Mouse (Mus musculus) heart, adult 2 months (tissue): Measurements from ENCODE around the gene Prm1. TPM values are rescaled to one million over a fixed set of nuclear protein-coding genes. Genes with fewer than 3 reads are reported as not detected.

ENCODE experiments used
- DNase-seq, 2 experiments: peaks; one replicate each; pipeline ENCODE4 v3.0.0; 2021
- H3K27ac ChIP-seq: fragments of 200-600 bp; 2 replicates; pipeline ENCODE4 v1.8.1; 2022
- H3K27me3 ChIP-seq: fragments of 200-500 bp; 2 replicates; pipeline ENCODE4 v1.6.1; 2012; ENCODE audit warnings: mild to moderate bottlenecking, low read length, inconsistent platforms, mixed read lengths; ENCODE audit not compliant: control insufficient read depth, insufficient read depth
- H3K36me3 ChIP-seq: fragments of 200-500 bp; 2 replicates; pipeline ENCODE4 v1.6.1; 2012; ENCODE audit warnings: low read length, inconsistent platforms; ENCODE audit not compliant: control insufficient read depth, insufficient read depth
- H3K4me1 ChIP-seq: fragments of 200-500 bp; 2 replicates; pipeline ENCODE4 v1.6.1; 2011; ENCODE audit warnings: low read length; ENCODE audit not compliant: control insufficient read depth, insufficient read depth
- H3K4me3 ChIP-seq: fragments of 200-600 bp; 2 replicates; pipeline ENCODE4 v1.8.1; 2022
- H3K79me2 ChIP-seq: fragments of 200-500 bp; replicated peaks from 2 replicates; pipeline ENCODE4 v1.6.1; 2012; ENCODE audit warnings: mild to moderate bottlenecking, inconsistent platforms, low read length, moderate library complexity, mixed read lengths; ENCODE audit not compliant: control insufficient read depth, insufficient read depth
- H3K9ac ChIP-seq: fragments of 200-500 bp; 2 replicates; pipeline ENCODE4 v1.6.1; 2012; ENCODE audit warnings: low read depth, mild to moderate bottlenecking, control low read depth, inconsistent platforms, low read length, mixed read lengths
- CTCF ChIP-seq: fragments of 200-600 bp; IDR thresholded peaks from 2 replicates; pipeline ENCODE4 v1.8.1; 2022; ENCODE audit warnings: antibody characterized with exemption, mild to moderate bottlenecking, moderate library complexity
- EP300 ChIP-seq: fragments of 200-500 bp; IDR thresholded peaks from 2 replicates; pipeline ENCODE4 v1.6.1; 2011; ENCODE audit warnings: low read depth, low read length, control low read depth; ENCODE audit not compliant: insufficient read depth
- POLR2A ChIP-seq: fragments of 200-500 bp; IDR thresholded peaks from 2 replicates; pipeline ENCODE4 v1.6.1; 2011; ENCODE audit warnings: mild to moderate bottlenecking, low read depth, low read length, control low read depth; ENCODE audit not compliant: insufficient read depth
- WGBS: fragments of 180-500 bp; shearing (Covaris S2); methylation state at CpG from one replicate; pipeline ENCODE4 v1.1.7; 2018; 5-methylcytosine and 5-hydroxymethylcytosine counted together
- intact Hi-C: fragments of 180-260 bp; cut with DNase I; formaldehyde crosslinking; loops from one replicate; pipeline ENCODE4 v1.15.1; 2025
- polyA plus RNA-seq: library from polyadenylated mRNA; depleted of rRNA; stranded (reverse); fragments of >200 nt; gene quantifications from 2 replicates; pipeline ENCODE4 v1.2.3, GENCODE M21; 2012
- total RNA-seq, 2 experiments: library from RNA; stranded (reverse); gene quantifications; 2 replicates each; pipeline ENCODE4 v1.2.3; 2021

Prm1 gene
- total and polyA plus RNA-seq, 3 experiments, result 4.7 TPM; not detected in 2

- H3K4me1 ChIP-seq, result peaks cover 13% of the 10 kb centered on the region
- H3K4me3 ChIP-seq, result peak within 1 kb of the TSS; percentile 80
- H3K27ac ChIP-seq, result peak within 1 kb of the TSS; percentile 94
- H3K36me3 ChIP-seq, result no peaks in the 10 kb centered on the region
- TF ChIP-seq CTCF (peak; percentile 16), POLR2A (peak; percentile 81), EP300 (peak; percentile 27; the same call in 1 of the 2 replicates)
- DNase-seq, result peak; percentile 90 to 91
- H3K9ac ChIP-seq, result peak within 1 kb of the TSS; percentile 85
- intact Hi-C loops, result loop anchor here (1.0 to 2.0 kb wide), 6 partner anchors 43 to 221 kb away; no protein-coding TSS in a partner anchor
- no peaks in the 10 kb centered on the region for H3K79me2 ChIP-seq
- no peaks in the 10 kb centered on the region for H3K27me3 ChIP-seq
- under 1% methylated on average over 59 of the region's 59 CpGs for WGBS
Measured at GRCm38 (mm10) chr16:10785371-10786231, 20.0 kb downstream of the Prm1 start, which contains the start of gene Socs1. TSS of gene Socs1 (minus strand) at chr16:10785536.

GRCm38 (mm10) chr16:10784793-10785370 lies 20.8 kb downstream of the Prm1 start:
- H3K27ac ChIP-seq, result peak overlapping the region; percentile 94
- H3K79me2 ChIP-seq, result no peaks in the 10 kb centered on the region
- H3K4me1 ChIP-seq, result peaks cover 13% of the 10 kb centered on the region
- intact Hi-C loops, result loop anchor here (1.0 to 2.0 kb wide), 4 partner anchors 43 to 220 kb away; no protein-coding TSS in a partner anchor
- TF ChIP-seq CTCF, result peak; percentile 90
- TF ChIP-seq EP300, result no peak
- H3K36me3 ChIP-seq, result no peaks in the 10 kb centered on the region
- peak; percentile 93 to 95 for DNase-seq
- peak overlapping the region; percentile 80 for H3K4me3 ChIP-seq
- H3K27me3 ChIP-seq, result no peaks in the 10 kb centered on the region
- WGBS, result under 1% methylated on average over 45 of the region's 55 CpGs
- H3K9ac ChIP-seq, result peak overlapping the region; percentile 85

GRCm38 (mm10) chr16:10783883-10784792 lies 21.5 kb downstream of the Prm1 start:
- Histone ChIP-seq H3K4me3 (peak overlapping the region; percentile 80), H3K79me2 (no peaks in the 10 kb centered on the region), H3K27me3 (no peaks in the 10 kb centered on the region), H3K9ac (peak overlapping the region; percentile 64), H3K27ac (peak overlapping the region; percentile 94; the same call in 1 of the 2 replicates), H3K36me3 (no peaks in the 10 kb centered on the region), H3K4me1 (peaks cover 13% of the 10 kb centered on the region)
- WGBS, result 4% methylated on average over 81 of the region's 81 CpGs
- DNase-seq, result peak; percentile 50 to 62
- intact Hi-C loops, result loop anchor here (2.0 kb wide), 3 partner anchors 85 to 219 kb away; no protein-coding TSS in a partner anchor
- TF ChIP-seq EP300 (no peak), POLR2A (no peak), CTCF (peak; percentile 35)

DNA sequence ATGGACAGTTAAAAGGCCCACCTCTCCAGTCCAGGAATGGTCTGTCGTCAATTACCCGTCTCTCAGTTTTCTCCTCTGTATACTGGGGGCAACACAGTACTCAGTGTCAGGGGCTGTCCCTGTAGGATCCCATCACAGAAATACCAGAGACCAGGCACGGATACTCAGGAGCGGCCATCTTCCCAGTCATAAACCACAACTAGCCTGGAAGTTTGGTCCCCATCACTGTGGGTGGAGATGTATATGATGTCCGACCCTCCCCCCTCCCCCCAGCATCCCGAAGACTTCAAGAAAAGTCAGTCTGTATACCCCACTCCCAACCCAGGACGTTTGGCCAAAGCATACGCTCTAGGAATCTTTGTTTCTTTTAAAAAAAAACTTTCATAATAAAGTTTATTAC lies 22.2 kb downstream of the Prm1 start:
- DNase-seq, result no peak
- intact Hi-C loops, result no loop called here
- Histone ChIP-seq H3K36me3 (no peaks in the 10 kb centered on the region), H3K4me3 (no peak overlapping the region), H3K27ac (no peak overlapping the region), H3K9ac (no peak overlapping the region), H3K27me3 (no peaks in the 10 kb centered on the region), H3K79me2 (no peaks in the 10 kb centered on the region), H3K4me1 (peaks cover 13% of the 10 kb centered on the region)
- no peak for TF ChIP-seq EP300
- TF ChIP-seq CTCF, result no peak
- no peak for TF ChIP-seq POLR2A
- WGBS, result 73% methylated on average over 8 of the region's 8 CpGs

DNA sequence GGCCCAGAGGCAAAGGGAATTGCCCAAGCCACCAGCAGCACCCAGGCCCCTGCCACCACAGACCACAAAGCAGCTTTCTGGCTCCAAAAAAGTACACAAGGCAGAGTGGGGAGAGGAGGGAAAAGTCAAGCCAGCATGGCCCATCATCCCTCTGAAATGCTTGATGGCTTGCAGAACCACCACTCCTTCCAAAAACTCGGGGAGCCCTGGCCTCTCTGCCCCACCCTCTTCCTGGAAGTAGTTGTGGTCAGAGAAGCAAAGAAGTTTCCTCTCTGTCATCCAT lies 22.5 kb downstream of the Prm1 start:
- no peak overlapping the region for H3K27ac ChIP-seq
- no peak overlapping the region for H3K9ac ChIP-seq
- intact Hi-C loops, result no loop called here
- no peak overlapping the region for H3K4me3 ChIP-seq
- 17% methylated on average over 1 of the region's 1 CpGs for WGBS
- H3K27me3 ChIP-seq, result no peaks in the 10 kb centered on the region
- H3K36me3 ChIP-seq, result no peaks in the 10 kb centered on the region
- H3K79me2 ChIP-seq, result no peaks in the 10 kb centered on the region
- no peak for TF ChIP-seq EP300
- H3K4me1 ChIP-seq, result peaks cover 13% of the 10 kb centered on the region
- peak in 1 of 2 experiments; percentile 27 for DNase-seq
